Mouse (Mus musculus) thymus, adult 2 months (tissue): ENCODE measurements at regions not wholly inside any gene's neighbourhood (a gene's known extent, or its start where the extent isn't known, plus 50 kb on each side); places are given as distances from the start of the nearest gene placed in this dataset.

Experiments used
- DNase-seq: peaks from one replicate; pipeline ENCODE4 v3.0.0; 2021
- H3K27ac ChIP-seq: fragments of 200-500 bp; 2 replicates; pipeline ENCODE4 v1.5.1; 2012; ENCODE audit warnings: low read length, control low read depth; ENCODE audit not compliant: control insufficient read depth, insufficient read depth
- H3K27me3 ChIP-seq: fragments of 200-500 bp; 2 replicates; pipeline ENCODE4 v1.6.1; 2012; ENCODE audit warnings: mild to moderate bottlenecking, low read length, moderate library complexity, mixed read lengths; ENCODE audit not compliant: control insufficient read depth, insufficient read depth
- H3K36me3 ChIP-seq: fragments of 200-500 bp; 2 replicates; pipeline ENCODE4 v1.6.1; 2012; ENCODE audit warnings: mild to moderate bottlenecking, low read length, moderate library complexity; ENCODE audit not compliant: control insufficient read depth, insufficient read depth
- H3K4me1 ChIP-seq: fragments of 200-500 bp; replicated peaks from 2 replicates; pipeline ENCODE4 v1.6.1; 2012; ENCODE audit warnings: low read length; ENCODE audit not compliant: control insufficient read depth, insufficient read depth
- H3K4me3 ChIP-seq: fragments of 200-500 bp; 2 replicates; pipeline ENCODE4 v1.5.1; 2012; ENCODE audit warnings: mild to moderate bottlenecking, low read length, control low read depth, moderate library complexity; ENCODE audit not compliant: control insufficient read depth, insufficient read depth
- CTCF ChIP-seq: fragments of 200-500 bp; IDR thresholded peaks from 2 replicates; pipeline ENCODE4 v1.5.1; 2012; ENCODE audit warnings: mild to moderate bottlenecking, control low read depth, low read length, moderate library complexity, borderline replicate concordance; ENCODE audit not compliant: control insufficient read depth, poor library complexity, insufficient read depth; ENCODE audit errors: extremely low read depth
- POLR2A ChIP-seq: fragments of 200-500 bp; IDR thresholded peaks from 2 replicates; pipeline ENCODE4 v1.6.1; 2012; ENCODE audit warnings: mild to moderate bottlenecking, low read length, control low read depth, moderate library complexity; ENCODE audit not compliant: control insufficient read depth, poor library complexity, insufficient read depth; ENCODE audit errors: extremely low read depth
- WGBS: fragments of 180-500 bp; shearing (Covaris S2); methylation state at CpG from one replicate; pipeline ENCODE4 v1.1.7; 2018; 5-methylcytosine and 5-hydroxymethylcytosine counted together

DNA sequence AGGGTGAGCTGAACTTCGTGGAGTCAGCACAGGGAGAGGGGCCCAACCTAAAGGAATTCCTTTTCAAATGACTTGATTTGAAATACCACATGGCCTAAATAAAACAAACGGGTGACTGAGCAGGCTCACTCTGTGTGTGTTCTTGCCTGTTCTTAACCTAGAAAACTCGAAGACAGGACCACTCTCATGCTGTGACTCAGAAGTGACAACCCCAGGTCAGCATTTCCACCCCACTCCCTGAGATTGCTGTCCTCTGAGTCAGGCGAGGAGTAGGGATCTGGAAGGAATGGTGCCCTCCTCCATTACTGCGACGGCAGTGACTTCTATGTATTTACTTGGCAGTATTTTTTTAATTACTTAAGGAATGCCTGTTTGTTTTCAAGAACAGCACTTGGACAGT is 155.8 kb upstream of the Rpl34 start:
- 83% methylated on average over 6 of the region's 6 CpGs for WGBS
- no peak overlapping the region for H3K27ac ChIP-seq
- no peaks in the 10 kb centered on the region for H3K36me3 ChIP-seq
- peaks cover 19% of the 10 kb centered on the region for H3K4me1 ChIP-seq
- no peak overlapping the region for H3K4me3 ChIP-seq
- no peak for DNase-seq
- H3K27me3 ChIP-seq: no peaks in the 10 kb centered on the region
- TF ChIP-seq POLR2A: no peak
- TF ChIP-seq CTCF: no peak

DNA sequence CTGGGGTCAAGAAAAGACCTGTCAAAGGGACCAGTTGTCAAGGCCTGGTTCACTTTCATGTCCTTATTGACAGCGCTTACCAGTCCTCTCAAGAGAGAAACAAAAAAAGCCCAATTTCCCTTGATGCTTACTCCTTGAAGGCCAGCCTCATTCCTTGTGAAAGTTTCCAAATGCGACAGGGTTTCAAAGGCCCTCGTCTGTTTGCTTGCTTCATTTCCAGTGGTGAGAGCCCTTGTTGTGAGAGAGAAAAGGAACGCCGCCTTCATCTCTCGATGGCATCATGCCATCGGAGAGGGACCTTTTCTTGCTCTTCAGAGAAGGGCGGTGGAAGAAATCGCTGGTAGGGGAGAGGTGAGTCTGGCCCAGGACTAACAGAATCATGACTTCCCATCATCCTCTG is 154.2 kb upstream of the Rpl34 start:
- Histone ChIP-seq H3K36me3 (no peaks in the 10 kb centered on the region), H3K4me1 (peaks cover 25% of the 10 kb centered on the region), H3K4me3 (no peak overlapping the region), H3K27ac (no peak overlapping the region), H3K27me3 (no peaks in the 10 kb centered on the region)
- WGBS: 95% methylated on average over 9 of the region's 9 CpGs
- no peak for DNase-seq
- TF ChIP-seq CTCF (no peak), POLR2A (no peak)

DNA sequence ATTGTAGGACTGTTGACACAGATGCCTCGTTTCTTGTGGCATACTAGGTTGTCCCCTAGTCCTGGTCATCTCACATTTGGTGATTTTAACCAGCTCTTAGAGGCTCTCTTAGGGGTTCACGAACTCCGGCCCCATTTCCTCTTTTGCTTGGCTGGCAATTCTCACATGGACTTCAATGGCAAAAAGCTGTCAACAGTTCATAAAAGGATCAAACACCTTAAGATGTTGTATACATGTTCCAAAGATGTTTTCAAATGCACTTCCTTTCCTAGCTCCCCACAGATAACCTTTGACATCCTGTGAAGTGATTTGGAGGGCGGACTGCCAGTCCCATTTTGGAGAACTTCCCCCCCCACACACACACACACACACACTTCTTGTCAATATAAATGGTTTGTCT is 153.7 kb upstream of the Rpl34 start:
- no peak for DNase-seq
- Histone ChIP-seq H3K4me3 (no peak overlapping the region), H3K36me3 (no peaks in the 10 kb centered on the region), H3K4me1 (peaks cover 29% of the 10 kb centered on the region), H3K27ac (no peak overlapping the region), H3K27me3 (no peaks in the 10 kb centered on the region)
- 60% methylated on average over 4 of the region's 4 CpGs for WGBS
- TF ChIP-seq CTCF (no peak), POLR2A (no peak)

DNA sequence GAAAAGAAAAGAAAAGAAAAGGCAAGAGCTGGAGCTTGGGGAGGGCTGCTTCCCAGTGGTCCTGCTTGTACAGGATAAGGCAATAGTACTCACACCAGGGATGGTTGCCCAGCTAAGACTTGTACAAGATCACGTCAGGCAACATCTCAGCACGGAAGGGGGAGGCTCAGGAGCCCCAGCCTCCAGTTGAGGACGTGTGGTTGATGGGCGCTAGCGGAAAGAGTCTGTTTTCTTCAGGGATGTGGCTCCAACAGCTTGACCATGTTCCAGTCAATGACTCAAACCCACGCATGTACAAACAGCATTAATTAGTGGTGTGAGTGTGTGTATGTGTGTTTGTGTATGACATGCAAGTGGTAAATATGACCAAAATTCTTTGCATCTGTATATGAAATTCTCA is 153.1 kb upstream of the Rpl34 start:
- 92% methylated on average over 6 of the region's 6 CpGs for WGBS
- Histone ChIP-seq H3K27ac (no peak overlapping the region), H3K4me3 (no peak overlapping the region), H3K36me3 (no peaks in the 10 kb centered on the region), H3K4me1 (peaks cover 30% of the 10 kb centered on the region), H3K27me3 (no peaks in the 10 kb centered on the region)
- no peak for DNase-seq
- TF ChIP-seq POLR2A (no peak), CTCF (no peak)

DNA sequence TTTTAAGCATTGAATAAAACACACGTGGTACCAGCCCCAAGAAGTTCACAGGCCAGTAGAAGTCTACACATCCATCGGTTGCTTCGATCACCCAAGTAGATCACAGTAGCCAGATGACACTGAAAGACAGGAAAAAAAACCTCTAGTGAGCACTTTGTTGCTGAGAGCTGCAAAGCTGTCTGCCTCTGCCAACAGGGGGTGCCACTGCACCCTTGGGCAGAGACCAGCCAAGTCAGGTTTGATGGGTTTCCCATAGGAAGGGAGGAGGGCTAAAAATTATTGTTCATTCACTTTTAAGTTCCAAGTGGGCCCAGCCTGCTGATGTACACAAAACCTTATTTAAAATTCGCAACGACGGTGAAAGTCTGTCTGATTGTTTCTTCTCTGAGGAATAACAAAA is 150.3 kb upstream of the Rpl34 start:
- H3K36me3 ChIP-seq: no peaks in the 10 kb centered on the region
- TF ChIP-seq CTCF (no peak), POLR2A (no peak)
- no peak overlapping the region for H3K4me3 ChIP-seq
- no peaks in the 10 kb centered on the region for H3K27me3 ChIP-seq
- WGBS: 85% methylated on average over 6 of the region's 6 CpGs
- no peak for DNase-seq
- no peak overlapping the region for H3K27ac ChIP-seq
- H3K4me1 ChIP-seq: peaks cover 27% of the 10 kb centered on the region

DNA sequence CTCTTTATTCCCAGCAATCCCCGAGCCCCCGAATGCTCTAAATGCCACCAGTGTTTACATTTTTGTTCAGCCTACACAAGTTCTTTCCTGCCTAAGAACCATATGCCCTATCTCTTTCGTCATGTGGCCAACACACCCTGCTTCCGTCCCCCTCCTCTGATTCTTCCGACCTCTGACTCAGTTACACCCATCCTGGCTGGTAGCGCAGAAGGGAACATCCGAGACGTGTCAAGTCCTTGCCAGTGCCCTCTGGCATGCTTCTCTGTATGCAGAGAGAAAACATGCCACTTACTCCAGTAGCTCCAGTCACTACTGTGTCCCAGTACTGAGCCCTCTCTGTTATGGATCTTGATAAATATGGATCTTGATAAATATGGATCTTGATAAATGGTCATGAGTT is 149.3 kb upstream of the Rpl34 start:
- no peaks in the 10 kb centered on the region for H3K27me3 ChIP-seq
- DNase-seq: no peak
- no peak overlapping the region for H3K4me3 ChIP-seq
- WGBS: 74% methylated on average over 8 of the region's 8 CpGs
- no peak for TF ChIP-seq POLR2A
- TF ChIP-seq CTCF: no peak
- H3K27ac ChIP-seq: no peak overlapping the region
- peaks cover 27% of the 10 kb centered on the region for H3K4me1 ChIP-seq
- H3K36me3 ChIP-seq: no peaks in the 10 kb centered on the region

DNA sequence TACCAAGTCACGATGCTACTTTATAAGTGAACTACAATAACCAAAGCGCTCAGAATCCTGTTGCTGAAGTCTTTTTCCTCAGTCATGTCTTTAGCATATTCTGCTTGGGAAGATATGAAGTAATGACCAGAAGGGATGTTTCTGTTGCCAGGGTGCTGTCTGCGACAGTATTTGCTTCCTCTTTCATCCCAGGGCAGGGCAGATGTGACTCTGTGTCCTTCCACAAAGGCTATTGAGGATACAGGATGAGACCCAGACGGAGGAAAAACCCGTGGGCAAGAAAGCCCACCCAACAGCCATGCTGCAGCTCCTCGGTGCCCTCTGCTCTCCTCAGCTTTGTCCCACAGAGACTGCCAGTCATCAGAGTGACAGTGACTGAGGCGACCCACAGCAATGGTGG is 148.6 kb upstream of the Rpl34 start:
- Histone ChIP-seq H3K4me3 (no peak overlapping the region), H3K36me3 (no peaks in the 10 kb centered on the region), H3K27ac (no peak overlapping the region), H3K4me1 (peaks cover 23% of the 10 kb centered on the region), H3K27me3 (no peaks in the 10 kb centered on the region)
- TF ChIP-seq CTCF: no peak
- no peak for TF ChIP-seq POLR2A
- WGBS: 76% methylated on average over 7 of the region's 7 CpGs
- DNase-seq: no peak
